Mouse (Mus musculus): ENCODE measurements around the gene Ranbp6. TPM values are rescaled to one million over a fixed set of nuclear protein-coding genes. Genes with fewer than 3 reads are reported as not detected.

Ranbp6 gene
- total and polyA plus RNA-seq, 3 experiments = 22.6 to 23.7 TPM; not detected in 1

DNA sequence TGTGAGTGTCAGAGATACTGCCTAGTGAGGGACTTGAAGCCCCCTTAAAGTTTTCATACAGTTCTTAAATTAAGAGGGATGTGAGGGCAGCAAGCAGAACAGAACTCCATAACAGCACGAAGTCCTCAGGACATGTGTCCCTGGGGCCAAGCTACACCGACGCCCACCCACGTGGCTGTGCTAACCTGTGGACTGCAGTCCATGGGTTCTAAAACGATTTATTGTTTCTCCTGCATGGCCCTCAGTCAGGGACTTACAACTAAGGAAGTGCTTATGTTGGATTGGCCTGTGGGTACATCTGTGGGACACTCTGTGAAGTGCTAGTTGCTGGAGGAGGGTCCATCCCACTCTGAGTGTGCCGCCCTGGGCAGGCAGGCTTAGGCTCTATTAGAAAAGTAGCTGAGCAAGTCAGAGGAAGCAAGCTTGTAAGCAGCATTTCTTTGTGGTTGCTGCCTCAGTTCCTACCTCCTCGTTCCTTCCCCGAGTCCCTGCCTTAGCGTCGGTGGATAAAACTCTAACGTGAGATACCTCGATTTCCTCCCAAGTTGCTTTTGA lies 10.8 kb upstream of the Ranbp6 start:
- H3K27me3 ChIP-seq (ENCODE audit: control insufficient read depth in 1 of 2, insufficient read depth in 2 of 2, low read length in 2 of 2) = no peaks in the 10 kb centered on the region; a peak in 1 of 4 replicates
- H3K9me3 ChIP-seq (replicated peaks; ENCODE audit: insufficient read depth, low read length) = no peaks in the 10 kb centered on the region
- peaks cover 0 to 9% of the 10 kb centered on the region in 2 experiments; a peak in 2 of 4 replicates for H3K36me3 ChIP-seq (ENCODE audit: control insufficient read depth in 1 of 2, insufficient read depth in 2 of 2, low read length in 2 of 2)
- TF ChIP-seq MXI1 (IDR thresholded peaks at IDR 0.05; ENCODE audit: low read depth, low read length) (0 out of 2 replicates have a peak, but pooled peaks have one; percentile 31), ZKSCAN1 (IDR thresholded peaks at IDR 0.05; ENCODE audit: low read depth, low read length) (no peak), MAX (IDR thresholded peaks at IDR 0.05; ENCODE audit: low read length) (peak; percentile 62; the same call in 1 of the 2 replicates)
- H3K4me3 ChIP-seq (ENCODE audit: control insufficient read depth in 1 of 2, insufficient read depth in 1 of 2, low read depth in 2 of 2, low read length in 2 of 2) = peak overlapping the region; percentile 42 to 45
- H3K79me2 ChIP-seq (ENCODE audit: control insufficient read depth, insufficient read depth, low read length, poor library complexity) = no peaks in the 10 kb centered on the region
- DNase-seq (ENCODE audit: low read depth, low spot score) = peak; percentile 70
- H3K9ac ChIP-seq (ENCODE audit: control insufficient read depth, low read depth, low read length, poor library complexity, severe bottlenecking) = peak overlapping the region; percentile 28
- H3K4me1 ChIP-seq (ENCODE audit: control insufficient read depth in 1 of 2, insufficient read depth in 2 of 2, low read length in 2 of 2) = peaks cover 4 to 13% of the 10 kb centered on the region in 2 experiments; a peak in 3 of 4 replicates
- no peak overlapping the region for H3K27ac ChIP-seq (ENCODE audit: control insufficient read depth, low read depth, low read length)

DNA sequence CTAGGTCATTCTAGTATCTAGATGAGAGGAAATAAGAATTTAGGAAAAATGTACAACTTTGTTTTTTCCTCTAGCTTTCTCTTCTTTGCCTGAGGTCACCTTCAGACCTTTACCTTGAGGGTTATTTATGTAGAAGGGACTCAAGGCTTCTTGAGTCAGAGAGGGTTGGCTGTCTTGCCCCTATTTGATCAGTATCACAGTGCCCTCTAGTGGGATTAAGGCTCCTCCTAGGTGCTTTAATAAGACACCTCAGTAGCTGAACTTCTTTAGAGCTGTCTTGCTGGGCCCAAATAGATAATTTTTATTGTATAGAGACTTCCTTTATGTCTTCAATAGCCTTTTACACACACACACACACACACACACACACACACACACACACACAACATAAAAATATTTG lies 8.2 kb upstream of the Ranbp6 start:
- no peak for TF ChIP-seq POLR2AphosphoS2 (IDR thresholded peaks at IDR 0.05; ENCODE audit: low read length)
- 0 out of 2 replicates have a peak, but pooled peaks have one; percentile 22 for TF ChIP-seq MXI1 (IDR thresholded peaks at IDR 0.05; ENCODE audit: low read depth, low read length)
- TF ChIP-seq EP300 (IDR thresholded peaks at IDR 0.05; ENCODE audit: low read depth in 1 of 2, low read length in 2 of 2) = peak in 1 of 2 experiments; percentile 18; a peak in 1 of 4 replicates
- peak; percentile 99 for TF ChIP-seq ZC3H11A (IDR thresholded peaks at IDR 0.05; ENCODE audit: low read depth, low read length)
- TF ChIP-seq NELFE (IDR thresholded peaks at IDR 0.05; ENCODE audit: low read depth, low read length) = no peak
- peak; percentile 99 for TF ChIP-seq SMC3 (IDR thresholded peaks at IDR 0.05; ENCODE audit: low read depth, low read length)
- TF ChIP-seq MAX (IDR thresholded peaks at IDR 0.05; ENCODE audit: low read length) = no peak
- TF ChIP-seq CTCF (IDR thresholded peaks at IDR 0.05 in 2 of 3, conservative IDR thresholded peaks at IDR 0.05 in 1 of 3; ENCODE audit: control insufficient read depth in 1 of 3, insufficient read depth in 1 of 3, low read depth in 2 of 3, low read length in 3 of 3, poor library complexity in 1 of 3, severe bottlenecking in 1 of 3) = peak; percentile 77 to 99 (median 91)
- TF ChIP-seq HCFC1 (IDR thresholded peaks at IDR 0.05; ENCODE audit: low read depth, low read length) = peak; percentile 50; the same call in 1 of the 2 replicates
- TF ChIP-seq SIN3A (IDR thresholded peaks at IDR 0.05; ENCODE audit: low read length) = peak; percentile 65
- TF ChIP-seq TCF12 (IDR thresholded peaks at IDR 0.05; ENCODE audit: low read depth, low read length) = no peak; the same call in 1 of the 2 replicates
- TF ChIP-seq MEF2A (IDR thresholded peaks at IDR 0.05; ENCODE audit: extremely low read depth, insufficient replicate concordance, low read depth, low read length, poor library complexity, severe bottlenecking) = no peak
- TF ChIP-seq ZNF384 (IDR thresholded peaks at IDR 0.05; ENCODE audit: low read depth, low read length) = 0 out of 2 replicates have a peak, but pooled peaks have one; percentile 16
- TF ChIP-seq POLR2AphosphoS5 (IDR thresholded peaks at IDR 0.05; ENCODE audit: borderline replicate concordance, low read depth, low read length) = no peak
- peak; percentile 34; the same call in 1 of the 2 replicates for TF ChIP-seq MAZ (IDR thresholded peaks at IDR 0.05; ENCODE audit: low read depth, low read length)
- 0 out of 2 replicates have a peak, but pooled peaks have one; percentile 51 for TF ChIP-seq MYC (IDR thresholded peaks at IDR 0.05; ENCODE audit: low read depth, low read length)
- no peak for TF ChIP-seq UBTF (IDR thresholded peaks at IDR 0.05; ENCODE audit: borderline replicate concordance, insufficient read depth, low read depth, low read length)
- TF ChIP-seq GATA1 (IDR thresholded peaks at IDR 0.05; ENCODE audit: low read depth, low read length) = peak; percentile 34; the same call in 1 of the 2 replicates
- no peak overlapping the region for H3K4me3 ChIP-seq (ENCODE audit: control insufficient read depth in 1 of 2, insufficient read depth in 1 of 2, low read depth in 2 of 2, low read length in 2 of 2)
- H3K9ac ChIP-seq (ENCODE audit: control insufficient read depth, low read depth, low read length, poor library complexity, severe bottlenecking) = no peak overlapping the region
- H3K36me3 ChIP-seq (ENCODE audit: control insufficient read depth in 1 of 2, insufficient read depth in 2 of 2, low read length in 2 of 2) = peaks cover 0 to 9% of the 10 kb centered on the region in 2 experiments; a peak in 2 of 4 replicates
- peaks cover 0 to 2% of the 10 kb centered on the region in 2 experiments; a peak in 1 of 4 replicates for H3K27me3 ChIP-seq (ENCODE audit: control insufficient read depth in 1 of 2, insufficient read depth in 2 of 2, low read length in 2 of 2)
- H3K4me1 ChIP-seq (ENCODE audit: control insufficient read depth in 1 of 2, insufficient read depth in 2 of 2, low read length in 2 of 2) = peaks cover 4 to 9% of the 10 kb centered on the region in 2 experiments; a peak in 3 of 4 replicates
- H3K9me3 ChIP-seq (replicated peaks; ENCODE audit: insufficient read depth, low read length) = no peaks in the 10 kb centered on the region
- peak; percentile 97 for DNase-seq (ENCODE audit: low read depth, low spot score)
- H3K79me2 ChIP-seq (ENCODE audit: control insufficient read depth, insufficient read depth, low read length, poor library complexity) = no peaks in the 10 kb centered on the region
- no peak overlapping the region for H3K27ac ChIP-seq (ENCODE audit: control insufficient read depth, low read depth, low read length)

Measured in MEL (cell line).